Mouse (Mus musculus): ENCODE results near the gene Gpr63. TPM values are rescaled to one million over a fixed set of nuclear protein-coding genes. Genes with fewer than 3 reads are reported as not detected.
A peak's percentile ranks its signal among the peaks of the same experiment; 100 is the strongest.
"Not testable (repeated sequence)": the region's sequence is repeated elsewhere in the genome, so short reads cannot be mapped to it uniquely, and the experiment has no call there.

The Gpr63 gene
- 1.0 and 1.4 TPM in 2 replicates for polyA plus RNA-seq (2016; fragmentation: Nextera tagmentation; extraction: Ambion mirVana)

- Histone ChIP-seq H3K27ac (peak within 1 kb of the TSS; percentile 95), H3K4me2 (replicated peaks) (peak within 1 kb of the TSS; percentile 56), H3K4me3 (peak within 1 kb of the TSS; percentile 69), H3K9me3 (no peaks in the 10 kb centered on the region), H3K9ac (peak within 1 kb of the TSS; percentile 93), H3K36me3 (no peaks in the 10 kb centered on the region), H3K4me1 (peaks cover 16% of the 10 kb centered on the region), H3K27me3 (no peaks in the 10 kb centered on the region)
- under 1% methylated on average over 66 of the region's 78 CpGs for WGBS
- peak; percentile 97 for ATAC-seq (ENCODE audit: insufficient number of reproducible peaks, insufficient read depth, low FRiP score, low TSS enrichment)
Observed at GRCm38 (mm10) chr4:24966299-24966991, at the start of gene Gpr63. Gpr63 (plus strand) TSS chr4:24966407.

GRCm38 (mm10) chr4:24920006-24920577, 46.1 kb upstream of the Gpr63 start:
- Histone ChIP-seq H3K4me2 (replicated peaks) (no peak overlapping the region), H3K4me1 (no peaks in the 10 kb centered on the region), H3K27ac (no peak overlapping the region), H3K9me3 (no peaks in the 10 kb centered on the region), H3K4me3 (no peak overlapping the region), H3K36me3 (no peaks in the 10 kb centered on the region), H3K27me3 (no peaks in the 10 kb centered on the region), H3K9ac (no peak overlapping the region)
- no peak for ATAC-seq (ENCODE audit: insufficient number of reproducible peaks, insufficient read depth, low FRiP score, low TSS enrichment)
- WGBS = 73% methylated on average over 5 of the region's 5 CpGs

GRCm38 (mm10) chr4:24924726-24925125, 41.5 kb upstream of the Gpr63 start:
- Histone ChIP-seq H3K27me3 (no peaks in the 10 kb centered on the region), H3K36me3 (no peaks in the 10 kb centered on the region), H3K4me1 (no peaks in the 10 kb centered on the region), H3K4me2 (replicated peaks) (no peak overlapping the region), H3K9me3 (no peaks in the 10 kb centered on the region), H3K9ac (no peak overlapping the region), H3K27ac (no peak overlapping the region), H3K4me3 (no peak overlapping the region)
- WGBS = 64% methylated on average over 2 of the region's 2 CpGs
- no peak for ATAC-seq (ENCODE audit: insufficient number of reproducible peaks, insufficient read depth, low FRiP score, low TSS enrichment)

DNA sequence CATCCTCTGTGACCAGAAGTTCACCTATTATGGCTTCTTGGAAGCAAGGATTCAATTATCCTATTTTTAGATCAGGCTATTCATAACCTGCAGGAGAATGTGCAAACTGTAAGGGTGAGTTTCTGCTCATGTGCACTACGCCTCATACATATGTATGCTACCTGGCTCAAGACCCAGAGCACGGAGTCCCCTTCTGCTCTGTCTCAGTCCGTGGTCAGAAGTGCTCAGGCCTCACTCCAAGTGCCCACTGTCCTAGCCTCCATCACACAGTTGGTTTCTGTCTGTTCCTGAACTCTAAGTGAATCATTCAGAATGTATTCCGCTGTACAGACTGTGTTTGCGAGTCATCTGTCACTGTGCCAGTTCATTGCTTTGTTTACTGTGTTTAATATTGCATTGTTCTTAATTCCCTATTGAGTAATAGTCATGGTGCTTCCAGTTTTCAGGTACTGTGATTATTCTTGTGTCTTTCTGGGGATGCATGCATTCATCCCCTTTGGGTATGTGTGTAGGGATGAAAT, 37.9 kb upstream of the Gpr63 start:
- ATAC-seq (ENCODE audit: insufficient number of reproducible peaks, insufficient read depth, low FRiP score, low TSS enrichment) = no peak
- H3K36me3 ChIP-seq = no peaks in the 10 kb centered on the region
- no peak overlapping the region for H3K4me2 ChIP-seq (replicated peaks)
- no peak overlapping the region for H3K9ac ChIP-seq
- H3K9me3 ChIP-seq = no peaks in the 10 kb centered on the region
- no peak overlapping the region for H3K27ac ChIP-seq
- H3K4me1 ChIP-seq = no peaks in the 10 kb centered on the region
- WGBS = 89% methylated on average over 5 of the region's 5 CpGs
- no peak overlapping the region for H3K4me3 ChIP-seq
- H3K27me3 ChIP-seq = no peaks in the 10 kb centered on the region

- Histone ChIP-seq H3K27ac (no peak overlapping the region), H3K36me3 (no peaks in the 10 kb centered on the region), H3K4me2 (replicated peaks) (no peak overlapping the region), H3K9me3 (no peaks in the 10 kb centered on the region), H3K27me3 (no peaks in the 10 kb centered on the region), H3K9ac (no peak overlapping the region), H3K4me3 (no peak overlapping the region), H3K4me1 (no peaks in the 10 kb centered on the region)
- WGBS = 90% methylated on average over 5 of the region's 5 CpGs
- no peak for ATAC-seq (ENCODE audit: insufficient number of reproducible peaks, insufficient read depth, low FRiP score, low TSS enrichment)
Observed at GRCm38 (mm10) chr4:24928926-24929325, 37.3 kb upstream of the Gpr63 start.

DNA sequence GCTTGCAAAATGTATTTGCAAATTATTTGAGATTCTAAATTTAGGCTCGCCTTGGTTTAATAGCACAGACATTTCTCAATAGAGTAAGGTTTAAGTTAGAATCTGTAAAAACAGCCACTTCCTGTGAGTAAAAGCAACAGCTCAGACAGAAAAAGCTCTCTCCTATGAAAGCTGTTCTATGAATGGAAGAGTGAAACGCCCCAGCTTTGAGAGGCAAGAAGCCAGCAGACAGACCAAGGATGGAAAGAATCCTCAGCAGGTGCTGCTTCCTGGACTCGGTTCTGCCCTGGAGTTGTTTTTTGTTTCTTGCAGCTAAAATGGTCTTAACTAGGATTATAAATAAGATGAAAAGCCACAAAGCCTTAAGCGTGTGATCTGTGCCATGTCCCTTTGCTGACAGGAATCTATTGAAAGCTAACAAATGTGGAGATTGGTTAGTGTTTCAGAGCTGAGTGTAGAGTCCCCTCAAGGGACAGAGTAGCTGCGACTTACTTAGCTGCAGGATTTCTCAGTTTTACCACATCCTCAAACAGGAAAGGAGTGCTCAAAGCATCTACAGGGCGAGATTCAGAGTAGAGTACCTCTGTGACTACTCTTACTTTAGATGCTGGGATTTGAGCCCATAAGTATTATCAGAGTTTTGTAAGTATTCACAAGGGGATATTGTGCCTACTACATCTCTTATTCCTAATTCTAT, 23.3 kb upstream of the Gpr63 start:
- H3K4me3 ChIP-seq = no peak overlapping the region
- WGBS = 51% methylated on average over 6 of the region's 6 CpGs
- no peak for ATAC-seq (ENCODE audit: insufficient number of reproducible peaks, insufficient read depth, low FRiP score, low TSS enrichment)
- H3K9ac ChIP-seq = no peak overlapping the region
- H3K4me2 ChIP-seq (replicated peaks) = no peak overlapping the region
- no peak overlapping the region for H3K27ac ChIP-seq
- H3K4me1 ChIP-seq = no peaks in the 10 kb centered on the region
- no peaks in the 10 kb centered on the region for H3K36me3 ChIP-seq
- no peaks in the 10 kb centered on the region for H3K27me3 ChIP-seq
- no peaks in the 10 kb centered on the region for H3K9me3 ChIP-seq

DNA sequence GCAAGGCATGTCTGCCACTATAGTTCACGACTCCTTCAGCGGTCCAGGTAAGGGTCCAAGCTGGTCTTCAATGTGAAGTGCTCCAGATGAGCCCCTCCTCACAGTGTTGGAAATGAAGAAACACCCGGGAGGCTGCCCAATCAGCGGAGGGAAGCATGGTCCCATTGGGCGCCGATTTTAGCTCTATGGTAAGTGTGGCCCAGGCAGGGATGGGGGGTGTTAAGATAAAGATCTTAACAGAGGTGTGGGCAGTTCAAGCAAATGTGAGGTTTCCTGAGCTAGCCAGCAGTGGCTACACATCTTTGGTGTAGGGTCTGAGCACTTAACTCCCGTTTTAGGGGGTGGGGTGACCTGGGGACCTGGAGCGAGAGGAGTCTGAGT, 299 bp upstream of the Gpr63 start:
- Histone ChIP-seq H3K9ac (peak overlapping the region; percentile 93), H3K4me3 (peak overlapping the region; percentile 69), H3K27ac (peak overlapping the region; percentile 95), H3K4me1 (peaks cover 16% of the 10 kb centered on the region), H3K9me3 (no peaks in the 10 kb centered on the region), H3K27me3 (no peaks in the 10 kb centered on the region), H3K4me2 (replicated peaks) (peak overlapping the region; percentile 56), H3K36me3 (no peaks in the 10 kb centered on the region)
- WGBS = 7% methylated on average over 8 of the region's 8 CpGs
- ATAC-seq (ENCODE audit: insufficient number of reproducible peaks, insufficient read depth, low FRiP score, low TSS enrichment) = peak; percentile 58; the same call in 1 of the 2 replicates

DNA sequence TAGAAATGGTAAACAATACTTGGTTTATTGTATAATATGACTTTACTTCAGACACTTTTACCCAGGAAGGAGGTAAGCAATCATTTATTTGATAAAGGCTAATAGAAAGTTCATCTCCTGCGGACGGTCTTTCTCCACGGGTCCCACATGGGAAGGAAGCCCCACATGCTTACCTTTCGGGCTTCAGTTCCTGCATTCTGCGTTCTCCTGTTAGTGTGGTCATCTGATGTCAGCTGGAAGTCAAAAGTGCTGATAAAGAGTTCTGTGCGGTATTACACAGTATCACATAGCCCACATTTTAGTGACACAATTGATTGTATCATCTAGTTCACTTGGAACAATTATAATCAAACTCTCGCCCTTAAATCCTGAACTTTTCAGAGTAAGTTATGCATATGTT, 1.0 kb downstream of the Gpr63 start:
- Histone ChIP-seq H3K27me3 (no peaks in the 10 kb centered on the region), H3K9me3 (no peaks in the 10 kb centered on the region), H3K4me2 (replicated peaks) (peak overlapping the region; percentile 56), H3K4me1 (peaks cover 16% of the 10 kb centered on the region), H3K9ac (peak overlapping the region; percentile 33; the same call in 1 of the 2 replicates), H3K27ac (no peak overlapping the region), H3K36me3 (no peaks in the 10 kb centered on the region), H3K4me3 (peak overlapping the region; percentile 69)
- no peak for ATAC-seq (ENCODE audit: insufficient number of reproducible peaks, insufficient read depth, low FRiP score, low TSS enrichment)
- WGBS = 11% methylated on average over 7 of the region's 7 CpGs

GRCm38 (mm10) chr4:24978589-24978988, 12.4 kb downstream of the Gpr63 start:
- Histone ChIP-seq H3K4me1 (0 out of 2 replicates have a peak, but pooled peaks cover 2% of the 10 kb centered on the region), H3K4me2 (replicated peaks) (no peak overlapping the region), H3K36me3 (no peaks in the 10 kb centered on the region), H3K27me3 (no peaks in the 10 kb centered on the region), H3K4me3 (no peak overlapping the region), H3K9me3 (no peaks in the 10 kb centered on the region), H3K27ac (no peak overlapping the region), H3K9ac (no peak overlapping the region)
- 51% methylated on average over 4 of the region's 4 CpGs for WGBS
- no peak for ATAC-seq (ENCODE audit: insufficient number of reproducible peaks, insufficient read depth, low FRiP score, low TSS enrichment)

DNA sequence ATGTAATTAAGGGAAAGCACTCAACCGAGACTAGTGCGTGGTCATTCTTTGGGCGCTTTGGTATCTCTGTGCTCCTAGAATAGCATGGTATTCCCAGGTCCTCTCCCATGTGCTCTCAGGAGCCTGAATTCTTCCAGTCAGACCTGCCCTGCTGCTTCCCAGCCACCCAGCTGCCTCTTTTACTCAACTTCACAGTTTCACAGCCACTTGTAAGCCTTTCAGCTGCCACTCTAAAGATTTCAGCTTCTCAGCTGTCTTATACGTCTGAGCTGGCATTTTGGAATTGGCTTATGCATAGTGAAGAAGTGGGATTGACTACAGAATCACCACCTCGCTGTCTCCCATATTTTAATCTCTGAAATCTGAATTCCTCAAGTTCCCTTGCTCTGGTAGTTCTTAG, 19.4 kb downstream of the Gpr63 start:
- no peaks in the 10 kb centered on the region for H3K27me3 ChIP-seq
- no peaks in the 10 kb centered on the region for H3K9me3 ChIP-seq
- no peak overlapping the region for H3K4me2 ChIP-seq (replicated peaks)
- H3K9ac ChIP-seq = no peak overlapping the region
- WGBS = 89% methylated on average over 5 of the region's 5 CpGs
- no peak overlapping the region for H3K27ac ChIP-seq
- no peak overlapping the region for H3K4me3 ChIP-seq
- H3K36me3 ChIP-seq = no peaks in the 10 kb centered on the region
- no peak for ATAC-seq (ENCODE audit: insufficient number of reproducible peaks, insufficient read depth, low FRiP score, low TSS enrichment)
- no peaks in the 10 kb centered on the region for H3K4me1 ChIP-seq

DNA sequence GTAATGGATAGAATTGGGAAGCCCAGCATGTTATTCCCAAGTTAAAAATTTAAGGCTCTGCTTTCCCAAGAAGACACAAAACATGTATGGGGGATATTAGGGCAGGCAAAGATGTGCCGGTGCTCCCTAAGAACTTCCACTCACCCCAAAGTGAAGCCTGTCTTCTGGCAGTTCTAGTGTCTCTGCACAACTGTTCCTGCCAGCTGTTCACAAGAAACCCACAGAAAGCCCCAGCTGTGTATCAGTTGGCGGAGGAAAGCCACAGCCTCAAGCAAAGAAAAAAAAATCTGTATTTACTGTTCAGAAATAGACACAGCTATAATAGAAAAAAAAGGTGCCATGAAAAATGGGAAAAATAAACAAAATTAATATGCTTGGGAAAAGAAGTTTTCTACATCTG, 25.3 kb downstream of the Gpr63 start:
- ATAC-seq (ENCODE audit: insufficient number of reproducible peaks, insufficient read depth, low FRiP score, low TSS enrichment) = no peak
- H3K4me3 ChIP-seq = no peak overlapping the region
- no peak overlapping the region for H3K27ac ChIP-seq
- no peaks in the 10 kb centered on the region for H3K4me1 ChIP-seq
- H3K27me3 ChIP-seq = no peaks in the 10 kb centered on the region
- H3K9me3 ChIP-seq = no peaks in the 10 kb centered on the region
- 72% methylated on average over 2 of the region's 2 CpGs for WGBS
- H3K4me2 ChIP-seq (replicated peaks) = no peak overlapping the region
- no peaks in the 10 kb centered on the region for H3K36me3 ChIP-seq
- H3K9ac ChIP-seq = no peak overlapping the region

DNA sequence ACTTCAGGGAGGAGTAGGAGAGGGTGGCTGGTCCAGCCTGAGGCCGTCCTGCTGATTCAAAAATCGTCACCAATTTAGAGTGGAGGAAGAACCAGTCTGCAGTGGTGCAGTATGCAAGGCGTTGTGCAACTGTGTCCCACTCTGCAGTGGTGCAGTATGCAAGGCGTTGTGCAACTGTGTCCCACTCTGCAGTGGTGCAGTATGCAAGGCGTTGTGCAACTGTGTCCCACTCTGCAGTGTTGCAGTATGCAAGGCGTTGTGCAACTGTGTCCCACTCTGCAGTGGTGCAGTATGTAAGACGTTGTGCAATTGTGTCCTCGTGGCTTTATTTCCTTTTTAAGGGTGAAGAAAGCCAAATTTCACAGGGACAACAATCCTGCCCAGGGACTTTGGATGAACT, 43.1 kb downstream of the Gpr63 start:
- H3K9me3 ChIP-seq; H3K9ac ChIP-seq; H3K4me3 ChIP-seq; ATAC-seq (ENCODE audit: insufficient number of reproducible peaks, insufficient read depth, low FRiP score, low TSS enrichment); H3K4me2 ChIP-seq (replicated peaks); H3K4me1 ChIP-seq; H3K27ac ChIP-seq; H3K27me3 ChIP-seq: not testable (repeated sequence)
- H3K36me3 ChIP-seq = peaks cover 17% of the 10 kb centered on the region
- WGBS = 87% methylated on average over 8 of the region's 8 CpGs
